Mouse (Mus musculus) fat pad, adult 2 months (tissue): ENCODE measurements around the gene Samd8.

Experiments used
- DNase-seq: peaks from one replicate; pipeline ENCODE4 v3.0.0-alpha.2; 2011; ENCODE audit warnings: low read depth, low spot score; ENCODE audit errors: extremely low read depth

Gene Samd8

DNA sequence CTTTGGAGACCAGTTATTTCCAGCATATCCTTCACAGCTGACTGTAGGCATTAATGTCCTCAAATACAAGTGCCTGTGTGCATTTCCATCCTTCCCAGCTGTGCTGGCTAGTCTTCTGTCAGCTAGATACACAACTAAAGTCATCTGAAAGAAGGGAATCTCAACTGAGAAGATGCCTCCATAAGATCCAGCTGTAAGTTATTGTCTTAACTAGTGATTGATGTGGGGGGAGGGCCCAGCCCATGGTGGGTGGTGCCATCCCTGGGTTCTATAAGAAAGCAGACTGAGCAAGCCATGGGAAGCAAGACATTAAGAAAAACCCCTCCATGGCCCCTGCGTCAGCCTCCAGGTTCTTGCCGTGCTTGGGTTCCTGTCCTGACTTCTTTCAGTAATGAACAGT lies 74.6 kb downstream of the Samd8 start, which contains the start of gene Vdac2:
Vdac2 (plus strand) TSS at position 301 of the 400 bp plus-strand sequence.
- DNase-seq, result no peak

DNA sequence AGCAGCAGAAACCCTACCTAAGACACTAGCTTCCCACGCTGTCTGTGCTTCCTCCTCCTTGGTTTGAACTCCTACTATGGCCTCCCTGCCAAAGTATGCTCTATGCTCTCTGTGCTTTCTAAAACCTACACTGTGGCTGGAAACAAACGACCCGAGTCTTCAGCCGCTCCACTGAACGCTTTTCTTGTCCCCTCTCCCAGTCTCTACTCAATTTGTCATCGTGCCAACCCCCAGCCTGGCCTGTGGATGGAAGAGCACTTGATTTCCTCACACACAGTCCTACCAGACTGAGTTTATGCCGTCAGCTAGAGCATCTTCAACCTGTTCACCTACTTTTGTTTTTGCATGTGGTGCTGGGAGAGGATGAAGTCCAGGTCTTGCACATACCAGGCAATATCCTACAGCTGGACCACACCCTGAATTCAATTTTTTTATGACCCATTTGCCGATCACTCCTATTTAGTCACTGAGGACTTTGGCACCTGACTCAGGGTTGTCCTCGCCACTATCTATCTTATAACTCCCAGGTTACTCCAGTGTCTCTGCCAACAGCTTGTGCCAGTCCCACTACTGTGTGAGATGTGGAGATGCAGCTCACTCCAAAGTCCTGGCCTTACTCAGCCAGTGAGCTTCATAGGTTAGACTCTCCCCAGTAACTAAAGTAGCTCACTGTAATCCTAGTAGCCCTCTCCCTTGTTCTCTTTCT lies 75.6 kb downstream of the Samd8 start:
- no peak for DNase-seq

DNA sequence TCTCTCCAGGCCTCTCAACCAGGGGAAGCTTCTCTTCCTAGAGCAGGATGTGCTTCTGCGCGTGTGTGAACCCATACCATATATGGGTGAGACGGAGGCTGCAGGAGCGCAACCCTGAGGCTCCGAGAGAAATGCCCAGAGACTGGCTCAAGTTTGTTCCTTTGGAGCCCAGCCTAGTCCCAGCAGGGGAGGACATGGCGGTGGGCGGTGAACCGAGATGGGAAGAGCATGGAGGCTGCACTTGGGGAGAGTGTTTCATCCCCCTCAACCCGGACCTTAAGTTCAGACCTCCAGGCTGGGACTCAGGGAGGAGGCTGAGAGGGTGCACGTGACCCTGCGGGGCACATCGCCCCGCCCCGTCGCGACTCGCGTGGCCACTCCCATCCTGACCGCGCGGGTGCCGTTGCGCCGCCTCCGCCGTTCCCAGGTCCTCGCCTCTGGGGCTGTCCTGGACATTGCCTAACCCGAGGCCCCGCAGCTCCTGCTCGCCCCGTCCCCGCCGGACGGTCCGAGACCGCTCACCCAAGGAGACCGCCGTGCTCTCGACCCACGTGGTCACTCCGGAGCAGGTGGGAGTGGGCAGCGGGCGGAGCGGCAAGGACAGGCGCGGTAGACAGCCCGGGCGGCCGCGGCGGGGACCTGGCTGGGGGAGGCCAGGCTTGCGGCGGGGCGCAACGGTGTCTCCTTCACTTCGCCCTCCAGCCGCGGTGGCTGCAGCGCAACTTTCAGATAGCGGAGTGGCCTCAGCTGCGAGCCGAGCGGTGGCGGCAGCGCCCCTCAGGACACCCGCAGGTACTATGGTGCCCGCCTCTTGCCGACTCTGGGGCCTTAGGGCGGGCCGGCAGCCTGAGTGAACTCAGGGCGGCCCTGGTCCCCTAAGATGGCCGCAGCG lies 80.8 kb downstream of the Samd8 start:
- no peak for DNase-seq

GRCm38 (mm10) chr14:21831830-21832403 lies 81.6 kb downstream of the Samd8 start:
- no peak for DNase-seq

DNA sequence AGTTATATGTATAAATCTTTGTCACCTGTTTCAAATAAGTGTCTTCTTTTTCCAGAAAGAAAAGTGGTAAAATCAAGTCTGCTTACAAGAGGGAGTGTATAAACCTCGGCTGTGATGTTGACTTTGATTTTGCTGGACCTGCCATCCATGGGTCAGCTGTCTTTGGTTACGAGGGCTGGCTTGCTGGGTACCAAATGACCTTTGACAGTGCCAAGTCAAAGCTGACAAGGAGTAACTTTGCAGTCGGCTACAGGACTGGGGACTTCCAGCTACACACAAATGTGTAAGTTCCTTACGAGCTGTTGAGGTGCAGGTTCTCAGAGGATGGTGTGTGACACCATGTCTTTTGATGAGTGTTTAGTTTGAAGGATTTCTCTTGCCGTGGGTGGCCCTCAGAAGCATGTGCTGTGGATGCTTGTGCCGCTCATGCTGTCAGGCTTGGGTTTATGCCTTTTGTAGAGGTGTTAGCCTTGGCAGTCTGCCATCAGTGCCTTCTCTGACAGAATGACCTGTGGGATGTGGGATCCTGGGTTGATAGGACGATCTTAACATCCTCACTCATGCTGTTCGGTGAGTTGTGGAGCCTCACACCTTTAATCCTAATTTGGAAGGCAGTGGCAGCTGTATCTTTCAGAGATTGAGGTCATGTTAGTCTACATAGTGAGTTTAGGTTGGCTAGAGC lies 88.1 kb downstream of the Samd8 start:
- DNase-seq, result no peak

DNA sequence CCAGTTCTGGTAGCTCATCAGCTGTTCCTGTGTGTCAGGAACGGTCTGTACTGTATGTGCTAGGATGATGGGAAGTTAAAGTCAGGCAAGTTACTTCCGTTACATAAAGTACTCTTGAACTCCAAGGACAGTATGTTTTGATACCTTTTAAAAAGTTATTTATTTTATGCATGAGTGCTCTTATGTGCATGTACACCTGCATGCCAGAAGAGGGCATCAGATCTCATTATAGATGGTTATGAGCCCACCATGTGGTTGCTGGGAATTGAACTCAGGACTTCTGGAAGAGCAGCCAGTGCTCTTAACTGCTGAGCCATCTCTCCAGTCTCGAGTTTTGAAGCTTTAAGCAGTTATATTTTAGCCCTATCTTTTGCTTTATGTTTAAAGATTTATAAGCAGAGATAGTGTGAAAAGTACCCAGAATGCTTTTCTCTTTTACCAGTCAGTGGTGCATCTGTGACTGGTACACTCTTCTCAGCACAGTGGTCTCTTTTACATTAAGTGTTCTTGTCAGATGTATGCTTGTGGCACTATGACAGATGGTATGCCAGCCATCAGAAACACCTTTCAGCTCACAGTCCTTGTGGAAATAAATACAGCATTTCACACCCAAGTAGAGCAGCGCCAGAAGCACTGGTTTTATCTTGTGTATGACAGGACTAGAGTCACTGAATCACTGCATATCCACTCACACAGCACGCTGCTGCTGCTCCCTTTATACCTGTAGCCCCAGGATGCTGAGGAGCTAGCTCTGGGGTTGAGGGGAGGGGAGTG lies 91.7 kb downstream of the Samd8 start:
- no peak for DNase-seq

DNA sequence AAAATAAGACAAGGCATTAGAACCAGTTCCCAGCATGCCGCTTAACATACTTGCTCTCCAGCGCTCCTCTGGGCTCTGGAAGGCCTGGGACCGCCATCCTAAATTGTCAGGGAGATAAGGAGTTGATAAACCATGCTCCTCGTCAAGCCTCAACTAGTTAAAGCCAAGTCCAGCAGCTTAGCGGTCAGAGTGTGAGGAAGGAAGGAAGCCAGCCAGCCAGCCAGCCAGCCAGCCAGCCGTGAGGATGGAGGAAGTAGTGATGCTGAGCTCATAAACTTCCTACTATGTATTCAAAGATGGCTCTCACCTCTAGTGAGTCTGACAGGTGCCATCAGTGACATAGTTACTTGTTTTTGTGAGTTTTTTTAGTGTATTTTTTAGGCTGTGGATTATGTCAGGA lies 92.9 kb downstream of the Samd8 start:
- DNase-seq, result no peak

DNA sequence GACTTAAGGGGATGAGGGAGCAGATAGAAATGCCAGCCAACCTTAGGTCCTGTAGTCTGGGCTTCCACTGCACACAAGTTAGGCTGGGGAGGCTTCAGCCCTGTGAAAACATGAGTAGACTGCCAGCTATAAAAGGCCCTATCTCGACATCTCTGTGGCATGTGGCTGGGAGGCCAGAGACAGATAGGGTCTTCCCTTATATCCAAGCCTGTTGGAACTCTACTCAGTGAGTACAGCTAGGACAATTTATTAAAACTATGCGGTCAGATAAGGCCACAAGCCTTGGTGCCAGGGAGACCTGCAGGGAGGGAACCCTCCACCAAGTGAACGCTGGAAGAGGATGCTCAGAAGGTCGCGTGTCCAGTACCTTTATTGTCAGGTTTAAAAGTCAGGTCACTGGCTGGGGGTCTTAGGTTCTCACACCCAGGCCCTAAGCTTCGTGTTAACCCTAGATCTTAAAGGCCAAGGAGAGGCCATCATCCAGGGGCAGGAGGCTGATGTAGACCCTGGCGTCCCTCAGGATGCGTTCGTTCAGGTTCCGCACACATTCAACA lies 96.6 kb downstream of the Samd8 start:
- DNase-seq, result no peak

DNA sequence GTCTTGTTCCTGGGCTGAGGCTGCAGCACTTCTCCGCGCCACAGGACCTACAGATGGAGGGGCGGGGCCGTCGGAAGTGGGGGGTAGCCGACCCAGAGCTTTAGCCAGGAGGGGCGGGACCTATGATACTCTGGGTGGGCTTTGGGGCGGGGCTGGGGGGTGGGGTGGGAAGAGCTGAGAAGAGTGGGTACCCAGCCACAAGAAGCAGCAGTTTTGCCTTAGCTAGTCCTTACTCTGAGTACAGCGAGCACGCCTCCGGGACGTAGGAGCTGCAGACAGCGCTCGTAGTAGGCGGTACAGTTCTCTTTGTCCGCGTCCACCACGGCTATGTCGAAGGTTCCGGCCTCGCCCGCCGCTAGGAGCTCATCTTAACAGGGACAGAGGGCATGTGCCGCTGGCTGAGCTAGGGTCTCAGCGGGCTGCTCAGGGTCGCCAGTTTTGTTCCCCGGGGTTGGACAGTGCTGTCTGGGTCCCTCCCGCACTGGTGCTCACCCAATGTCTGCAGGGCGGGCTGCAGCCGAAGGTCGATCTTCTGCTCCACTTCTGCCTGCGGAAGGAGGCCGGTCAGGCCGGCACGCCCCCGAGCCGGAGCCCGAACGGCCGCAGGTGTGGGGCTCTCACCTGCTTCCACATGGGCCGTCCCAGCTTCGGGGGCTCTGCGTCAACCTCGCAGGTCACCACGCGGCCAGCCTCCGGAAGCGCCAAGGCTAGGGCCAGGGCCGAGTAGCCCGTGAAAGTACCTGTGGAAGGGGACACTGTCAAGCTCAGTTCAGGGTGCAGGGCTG lies 97.2 kb downstream of the Samd8 start:
- DNase-seq, result no peak
